Mouse (Mus musculus): ENCODE measurements at regions not wholly inside any gene's neighbourhood (a gene's known extent, or its start where the extent isn't known, plus 50 kb on each side); places are given as distances from the start of the nearest gene placed in this dataset.

GRCm38 (mm10) chr3:45681410-45681809, 303.2 kb downstream of the Pcdh10 start:
- TF ChIP-seq CHD2 (IDR thresholded peaks at IDR 0.05; ENCODE audit: low read depth, low read length) (no peak), HCFC1 (IDR thresholded peaks at IDR 0.05; ENCODE audit: borderline replicate concordance, insufficient read depth, low read length) (no peak)

Data from ES-E14 (cell line).